Mouse (Mus musculus) liver, embryonic 16.5 days (tissue): ENCODE measurements at regions not wholly inside any gene's neighbourhood (a gene's known extent, or its start where the extent isn't known, plus 50 kb on each side); places are given as distances from the start of the nearest gene placed in this dataset.

ENCODE experiments used
- ATAC-seq: fragments of 200-750 bp; cut with Nextera tagmentation; 2 replicates; pipeline ENCODE4 v1.8.0; 2017; ENCODE audit warnings: low read depth, mild to moderate bottlenecking, moderate number of reproducible peaks, moderate library complexity
- H3K27ac ChIP-seq: fragments of 300-500 bp; sonication (generic); 2 replicates; pipeline ENCODE4 v1.5.1; 2014; ENCODE audit warnings: mild to moderate bottlenecking, low read length
- H3K27me3 ChIP-seq: fragments of 300-500 bp; sonication (generic); 2 replicates; pipeline ENCODE4 v1.6.1; 2014; ENCODE audit warnings: low read depth, low read length, mixed read lengths; ENCODE audit not compliant: control insufficient read depth, insufficient read depth
- H3K36me3 ChIP-seq: fragments of 300-500 bp; sonication (generic); 2 replicates; pipeline ENCODE4 v1.6.1; 2014; ENCODE audit warnings: mild to moderate bottlenecking; ENCODE audit not compliant: control insufficient read depth, insufficient read depth
- H3K4me1 ChIP-seq: fragments of 300-500 bp; sonication (generic); 2 replicates; pipeline ENCODE4 v1.6.1; 2014; ENCODE audit warnings: low read depth, low read length, mixed read lengths; ENCODE audit not compliant: control insufficient read depth
- H3K4me2 ChIP-seq: fragments of 300-500 bp; sonication (generic); 2 replicates; pipeline ENCODE4 v1.6.1; 2014; ENCODE audit warnings: low read depth, low read length, mixed read lengths
- H3K4me3 ChIP-seq: fragments of 300-500 bp; sonication (generic); 2 replicates; pipeline ENCODE4 v1.5.1; 2014; ENCODE audit warnings: low read depth, mild to moderate bottlenecking, low read length
- H3K9ac ChIP-seq: fragments of 300-500 bp; sonication (generic); 2 replicates; pipeline ENCODE4 v1.6.1; 2014; ENCODE audit warnings: low read depth, low read length
- H3K9me3 ChIP-seq: fragments of 300-500 bp; sonication (generic); replicated peaks from 2 replicates; pipeline ENCODE4 v1.6.1; 2016; ENCODE audit warnings: low read length; ENCODE audit not compliant: control insufficient read depth
- WGBS: fragments of 180-500 bp; shearing (Covaris S2); extraction: QIAGEN DNeasy Blood & Tissue Kit; methylation state at CpG from one replicate; pipeline ENCODE4 v1.1.7; 2014; ENCODE audit not compliant: insufficient replicate concordance; 5-methylcytosine and 5-hydroxymethylcytosine counted together

DNA sequence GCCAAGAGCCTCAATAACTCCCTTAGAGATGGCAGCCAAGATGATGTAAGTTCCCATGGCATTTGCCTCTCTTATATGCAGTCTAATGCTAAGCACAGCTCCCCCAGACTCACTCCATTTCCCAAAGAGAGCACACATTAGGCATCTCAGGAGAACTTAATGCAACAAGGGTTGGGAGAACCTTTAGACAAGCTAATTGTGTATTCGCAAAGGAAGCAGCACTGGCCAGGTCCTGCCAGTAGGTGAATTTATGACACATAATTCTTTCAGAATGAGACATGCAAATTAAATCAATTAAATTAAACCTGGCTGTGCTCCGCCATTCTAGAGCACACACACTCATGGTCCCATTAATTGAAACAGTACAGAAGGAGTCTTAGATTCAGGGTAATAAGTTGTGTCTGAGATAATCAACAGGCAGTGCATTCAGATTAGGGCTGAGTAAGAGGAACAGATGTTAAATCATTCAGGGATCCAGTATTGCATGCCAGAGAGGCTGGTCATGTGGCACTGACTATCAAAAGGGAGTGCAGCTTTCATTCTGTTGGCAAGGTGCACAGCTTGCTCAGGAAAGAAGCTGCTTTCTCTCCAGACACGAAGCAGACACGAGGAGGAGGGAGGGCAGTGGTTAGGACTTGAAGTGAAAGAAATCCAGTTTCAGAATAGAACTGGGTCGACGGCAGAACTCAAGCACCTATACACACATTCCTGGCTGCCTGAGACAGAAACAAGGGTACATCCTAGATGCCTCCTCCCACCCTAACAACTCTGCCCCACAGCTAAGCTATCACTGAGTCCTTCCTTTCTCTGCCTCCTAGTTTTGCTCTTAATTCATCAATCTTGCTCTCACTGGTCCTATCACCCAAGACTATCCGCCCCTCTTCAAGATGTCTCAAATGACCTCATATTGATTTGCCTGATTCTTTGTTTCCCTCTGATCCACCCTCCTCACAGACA, 630.7 kb upstream of the Adamts9 start:
- Histone ChIP-seq H3K4me1 (no peaks in the 10 kb centered on the region), H3K9ac (no peak overlapping the region)
- WGBS = 59% methylated on average over 7 of the region's 7 CpGs

DNA sequence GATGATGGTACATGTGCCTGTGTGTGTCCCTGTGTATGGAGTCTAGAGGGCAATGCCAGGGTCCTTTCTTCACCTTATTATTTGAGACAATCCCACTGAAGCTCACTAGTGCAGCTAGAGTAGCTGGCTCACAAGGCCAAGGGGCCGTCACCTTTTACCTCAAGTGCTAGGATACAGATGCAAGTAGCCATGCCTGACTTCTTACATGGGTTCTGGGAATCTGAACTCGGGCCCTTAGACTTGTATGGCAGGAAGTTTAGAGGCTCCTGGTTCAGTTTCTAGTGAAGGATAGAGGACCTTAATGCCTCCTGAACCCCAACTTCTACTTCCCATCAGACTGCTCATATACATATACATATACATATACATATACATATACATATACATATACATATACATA, 626.6 kb upstream of the Adamts9 start:
- no peak for ATAC-seq
- 35% methylated on average over 2 of the region's 2 CpGs for WGBS
- no peaks in the 10 kb centered on the region for H3K9me3 ChIP-seq
- H3K27me3 ChIP-seq = no peaks in the 10 kb centered on the region
- no peaks in the 10 kb centered on the region for H3K4me1 ChIP-seq
- no peaks in the 10 kb centered on the region for H3K36me3 ChIP-seq
- no peak overlapping the region for H3K27ac ChIP-seq
- H3K4me3 ChIP-seq = no peak overlapping the region
- no peak overlapping the region for H3K4me2 ChIP-seq
- no peak overlapping the region for H3K9ac ChIP-seq

More for the DNA sequence above, 630.7 kb upstream of the Adamts9 start:
- no peak overlapping the region for H3K27ac ChIP-seq
- no peaks in the 10 kb centered on the region for H3K36me3 ChIP-seq
- no peak overlapping the region for H3K4me3 ChIP-seq
- no peak for ATAC-seq
- H3K9me3 ChIP-seq = no peaks in the 10 kb centered on the region
- H3K4me2 ChIP-seq = no peak overlapping the region
- no peaks in the 10 kb centered on the region for H3K27me3 ChIP-seq

DNA sequence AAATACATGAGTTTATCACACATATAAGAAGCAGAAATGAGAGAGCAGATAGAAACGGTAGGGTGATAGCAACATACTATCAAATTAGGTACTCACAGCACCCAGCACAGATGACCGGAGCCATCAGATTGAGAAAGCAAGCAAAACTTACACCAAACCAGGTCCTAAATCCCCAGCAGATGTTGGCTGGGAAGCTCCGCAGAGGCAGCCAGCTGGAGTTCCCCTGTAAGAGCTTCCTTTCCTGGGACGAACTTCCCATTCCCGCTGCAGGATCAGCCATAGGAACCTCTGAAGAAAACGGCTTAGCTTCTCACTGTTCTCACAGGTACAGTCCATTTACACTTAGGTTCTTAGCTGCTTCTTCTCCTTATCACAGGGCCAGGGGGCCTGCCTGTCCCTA, 625.9 kb upstream of the Adamts9 start:
- Histone ChIP-seq H3K36me3 (no peaks in the 10 kb centered on the region), H3K4me1 (no peaks in the 10 kb centered on the region), H3K27ac (no peak overlapping the region), H3K4me3 (no peak overlapping the region), H3K27me3 (no peaks in the 10 kb centered on the region), H3K9me3 (no peaks in the 10 kb centered on the region), H3K4me2 (no peak overlapping the region), H3K9ac (no peak overlapping the region)
- no peak for ATAC-seq
- 63% methylated on average over 6 of the region's 6 CpGs for WGBS

DNA sequence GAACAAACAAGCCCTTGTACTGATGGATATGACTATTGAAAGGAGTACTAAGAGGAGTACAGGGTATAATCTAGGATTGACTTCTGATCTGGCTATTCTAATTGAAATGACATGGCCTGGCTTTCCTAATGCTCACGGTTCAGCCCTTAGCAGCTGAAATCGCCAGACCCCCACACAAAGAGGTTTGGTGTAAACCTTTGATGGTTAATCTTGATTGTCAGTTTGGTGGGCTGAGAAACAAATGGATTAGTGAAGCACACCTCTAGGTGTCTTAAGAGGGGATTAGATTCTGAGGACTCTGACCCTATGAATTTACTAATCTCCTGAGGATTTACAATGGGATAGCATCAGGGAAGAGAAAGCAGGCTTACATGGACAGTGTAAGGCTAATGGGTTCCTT, 623.4 kb upstream of the Adamts9 start:
- no peaks in the 10 kb centered on the region for H3K4me1 ChIP-seq
- H3K36me3 ChIP-seq = no peaks in the 10 kb centered on the region
- no peaks in the 10 kb centered on the region for H3K9me3 ChIP-seq
- no peaks in the 10 kb centered on the region for H3K27me3 ChIP-seq
- H3K9ac ChIP-seq = no peak overlapping the region
- no peak overlapping the region for H3K4me3 ChIP-seq
- ATAC-seq = no peak
- H3K4me2 ChIP-seq = no peak overlapping the region
- no peak overlapping the region for H3K27ac ChIP-seq
- WGBS = 25% methylated on average over 2 of the region's 2 CpGs

DNA sequence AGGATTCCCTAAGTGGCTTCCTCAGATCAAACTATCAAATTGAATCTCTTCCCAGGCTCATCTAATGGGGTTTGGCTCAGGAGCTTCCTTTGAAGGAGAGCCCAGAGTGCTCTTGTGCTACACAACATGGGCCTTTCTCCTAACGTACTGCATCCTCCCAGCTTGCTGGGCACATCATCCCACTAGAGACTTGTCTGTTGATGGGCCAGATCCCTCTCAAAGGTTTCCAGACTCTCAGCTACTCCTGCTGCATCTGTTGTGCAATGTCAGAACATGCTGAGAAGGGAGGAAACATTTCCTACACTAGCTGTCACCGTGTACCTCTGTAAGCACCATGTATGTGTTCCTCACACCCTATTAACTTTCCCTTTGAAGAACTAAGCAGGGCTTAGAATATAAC, 605.0 kb upstream of the Adamts9 start:
- ATAC-seq = no peak
- Histone ChIP-seq H3K4me3 (no peak overlapping the region), H3K27me3 (no peaks in the 10 kb centered on the region), H3K4me1 (no peaks in the 10 kb centered on the region), H3K27ac (no peak overlapping the region), H3K9ac (no peak overlapping the region), H3K4me2 (no peak overlapping the region), H3K9me3 (no peaks in the 10 kb centered on the region), H3K36me3 (no peaks in the 10 kb centered on the region)
- 56% methylated on average over 2 of the region's 2 CpGs for WGBS

DNA sequence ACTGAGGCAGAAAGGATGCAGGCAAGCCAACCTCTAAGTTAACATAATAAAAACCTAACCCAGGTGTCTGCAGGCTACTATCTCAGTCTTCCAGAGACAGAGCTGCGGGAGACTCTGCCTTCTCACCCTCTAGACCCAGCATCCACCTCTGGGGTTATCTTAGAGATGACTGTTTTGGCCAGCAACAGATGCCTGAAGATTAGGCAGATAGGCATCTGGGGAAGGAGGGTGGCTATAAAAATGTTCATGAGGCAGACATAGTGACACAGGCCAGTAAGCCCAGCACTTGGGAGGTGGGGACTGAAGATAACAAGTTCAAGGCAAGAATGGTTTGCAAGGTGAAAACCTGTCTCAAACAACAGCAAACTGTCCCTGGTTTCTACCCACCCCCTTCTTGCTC, 601.0 kb upstream of the Adamts9 start:
- no peak overlapping the region for H3K4me2 ChIP-seq
- no peaks in the 10 kb centered on the region for H3K9me3 ChIP-seq
- no peak overlapping the region for H3K9ac ChIP-seq
- H3K27ac ChIP-seq = no peak overlapping the region
- ATAC-seq = no peak
- H3K36me3 ChIP-seq = no peaks in the 10 kb centered on the region
- no peak overlapping the region for H3K4me3 ChIP-seq
- no peaks in the 10 kb centered on the region for H3K27me3 ChIP-seq
- H3K4me1 ChIP-seq = no peaks in the 10 kb centered on the region
- 16% methylated on average over 1 of the region's 1 CpGs for WGBS

DNA sequence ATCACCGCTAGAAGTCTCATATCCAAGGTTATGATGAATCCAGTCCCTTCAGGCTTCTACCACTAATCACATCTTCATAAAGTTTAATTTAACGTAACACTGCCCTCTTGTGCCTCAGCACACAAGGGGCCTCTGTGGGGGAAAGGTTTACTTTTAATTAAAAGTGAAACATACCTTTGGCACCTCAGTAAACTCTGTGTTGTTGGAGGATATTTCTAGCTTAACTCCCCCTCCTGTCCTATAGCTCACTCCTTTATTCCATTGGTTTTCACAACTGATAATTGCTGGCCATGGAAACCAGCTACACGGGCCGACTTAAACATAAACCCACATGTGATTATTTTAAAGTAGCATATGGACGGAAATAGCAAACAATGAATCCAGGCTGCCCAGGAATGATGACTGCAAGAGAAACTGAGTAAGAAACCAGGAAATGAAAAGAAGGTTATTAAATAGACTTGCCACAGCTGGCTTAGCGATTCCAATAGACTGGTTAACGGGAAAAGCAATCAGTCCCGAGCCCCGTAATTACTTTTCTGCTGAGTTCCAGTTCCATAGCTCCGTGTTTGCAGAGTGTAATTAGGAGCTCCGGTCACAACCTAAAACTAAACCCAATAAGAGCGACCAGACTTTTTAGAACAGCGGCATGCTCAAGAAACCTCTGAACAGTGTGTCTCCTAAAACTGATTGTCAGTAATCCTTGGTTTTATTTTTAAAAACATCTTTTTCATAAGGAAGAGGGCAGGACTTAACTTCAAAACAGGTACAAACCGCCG, 600.2 kb upstream of the Adamts9 start:
- H3K36me3 ChIP-seq = no peaks in the 10 kb centered on the region
- no peak for ATAC-seq
- H3K27me3 ChIP-seq = no peaks in the 10 kb centered on the region
- no peak overlapping the region for H3K4me2 ChIP-seq
- H3K9me3 ChIP-seq = no peaks in the 10 kb centered on the region
- H3K4me3 ChIP-seq = no peak overlapping the region
- WGBS = 49% methylated on average over 15 of the region's 15 CpGs
- H3K4me1 ChIP-seq = no peaks in the 10 kb centered on the region
- no peak overlapping the region for H3K9ac ChIP-seq
- H3K27ac ChIP-seq = no peak overlapping the region

DNA sequence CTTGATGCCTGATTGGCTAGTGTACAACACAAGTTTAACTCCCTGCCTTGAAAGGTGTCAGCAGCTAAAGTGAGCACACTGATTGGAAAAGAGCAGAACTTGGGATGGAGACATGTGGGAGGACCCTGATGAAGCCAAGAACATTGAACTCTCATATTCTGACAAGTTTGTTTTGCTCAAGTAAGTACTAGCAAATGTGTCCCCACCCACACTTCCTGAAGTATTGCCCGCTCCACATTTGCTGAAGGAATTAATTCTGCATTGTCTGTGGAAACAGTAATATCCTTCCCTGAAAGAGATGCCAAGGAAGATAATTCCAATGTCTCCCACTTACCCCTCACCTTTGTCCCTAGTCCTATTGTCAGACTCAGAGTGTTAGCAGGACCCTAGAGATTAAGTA, 596.3 kb upstream of the Adamts9 start:
- Histone ChIP-seq H3K9ac (no peak overlapping the region), H3K4me2 (no peak overlapping the region), H3K9me3 (no peaks in the 10 kb centered on the region), H3K27me3 (no peaks in the 10 kb centered on the region), H3K4me3 (no peak overlapping the region), H3K4me1 (no peaks in the 10 kb centered on the region), H3K27ac (no peak overlapping the region), H3K36me3 (no peaks in the 10 kb centered on the region)
- no peak for ATAC-seq
- WGBS = 38% methylated on average over 1 of the region's 1 CpGs

DNA sequence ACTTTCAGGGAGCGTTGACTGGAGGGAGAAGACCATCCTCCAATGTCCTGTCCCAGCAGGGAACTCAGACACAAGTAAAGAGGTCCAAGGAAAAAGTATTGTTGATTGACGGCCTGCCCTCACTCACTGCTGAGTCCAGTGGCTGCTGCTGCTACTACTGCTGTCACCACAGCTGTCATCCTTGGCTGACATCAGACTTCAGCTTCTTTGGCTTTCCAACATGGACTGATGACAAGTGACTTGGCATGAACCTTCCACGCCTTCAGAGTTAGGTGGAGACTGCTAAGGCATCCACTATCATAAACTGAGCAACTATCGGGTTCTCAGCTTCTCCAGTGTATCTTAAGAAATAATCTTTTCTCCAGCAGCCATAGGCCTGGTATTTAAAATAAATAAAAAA, 595.9 kb upstream of the Adamts9 start:
- no peaks in the 10 kb centered on the region for H3K4me1 ChIP-seq
- H3K4me3 ChIP-seq = no peak overlapping the region
- WGBS = 54% methylated on average over 4 of the region's 4 CpGs
- no peaks in the 10 kb centered on the region for H3K27me3 ChIP-seq
- ATAC-seq = no peak
- no peak overlapping the region for H3K9ac ChIP-seq
- no peaks in the 10 kb centered on the region for H3K36me3 ChIP-seq
- no peak overlapping the region for H3K4me2 ChIP-seq
- H3K9me3 ChIP-seq = no peaks in the 10 kb centered on the region
- no peak overlapping the region for H3K27ac ChIP-seq
